Mouse (Mus musculus): ENCODE measurements around the gene Selenon.

Gene Selenon

DNA sequence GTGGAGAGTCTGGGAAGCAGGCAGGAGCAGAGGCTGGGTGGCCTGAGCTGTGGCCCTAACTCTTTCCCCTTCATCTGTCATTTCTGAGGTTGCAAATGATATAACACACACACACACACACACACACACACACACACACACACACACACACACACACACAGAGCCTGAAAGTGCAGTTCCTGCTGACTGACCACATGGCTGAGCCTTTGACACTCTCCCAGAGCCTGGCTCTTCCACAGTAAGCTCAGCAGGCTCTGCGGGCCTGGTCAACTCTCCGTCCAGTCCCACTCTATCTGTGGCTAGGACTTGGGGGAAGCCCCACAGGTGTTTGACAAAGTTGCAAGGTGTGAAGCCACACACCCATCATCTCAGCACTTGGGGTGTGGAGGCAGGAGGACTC lies 25.3 kb upstream of the Selenon start:
- no peak for DNase-seq

DNA sequence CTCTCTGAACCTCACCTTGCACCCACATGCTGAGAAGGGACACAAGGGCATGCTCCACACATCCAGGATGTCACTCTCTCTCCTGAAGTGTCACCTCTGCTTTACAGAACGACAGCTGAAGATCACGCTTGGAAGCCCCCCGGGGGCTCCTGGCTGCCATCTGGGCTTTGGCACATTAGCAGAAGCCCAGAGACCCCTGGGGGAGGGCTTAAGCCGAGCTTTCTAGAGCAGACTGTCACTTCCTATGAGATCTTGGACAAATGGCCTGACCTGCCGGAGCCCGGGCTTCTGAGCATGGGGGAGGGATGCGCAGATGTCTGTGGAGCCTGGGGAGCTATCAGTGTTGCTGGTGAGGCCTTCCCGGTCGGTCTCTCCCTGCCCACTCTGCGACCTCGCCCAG lies 23.5 kb upstream of the Selenon start:
- no peak for DNase-seq

GRCm38 (mm10) chr4:134572449-134573300 lies 20.7 kb upstream of the Selenon start:
- DNase-seq = no peak

GRCm38 (mm10) chr4:134570704-134571451 lies 18.9 kb upstream of the Selenon start:
- DNase-seq = no peak

DNA sequence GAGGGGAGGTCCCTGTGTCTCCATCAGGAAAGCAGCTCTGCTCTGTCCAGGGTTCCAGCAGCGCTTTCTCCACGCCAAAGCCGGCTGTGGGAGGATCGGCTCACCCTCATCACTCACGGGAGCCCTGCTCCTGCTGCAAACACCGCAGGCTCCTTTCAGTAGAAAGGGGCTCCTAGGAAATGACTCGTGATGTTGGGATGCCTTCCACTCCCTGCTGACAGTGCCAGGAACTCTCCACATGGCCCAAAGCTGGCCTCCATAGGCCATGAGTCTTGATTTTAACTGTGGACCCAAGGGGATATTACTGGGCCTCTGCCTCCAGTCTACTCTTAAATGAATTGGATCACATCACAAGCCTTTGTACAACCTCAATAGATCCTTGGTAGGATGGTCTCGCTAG lies 17.9 kb upstream of the Selenon start:
- no peak for DNase-seq

GRCm38 (mm10) chr4:134569205-134569604 lies 17.2 kb upstream of the Selenon start:
- no peak for DNase-seq

- DNase-seq = no peak
Observed at GRCm38 (mm10) chr4:134567377-134568226, 15.6 kb upstream of the Selenon start.

DNA sequence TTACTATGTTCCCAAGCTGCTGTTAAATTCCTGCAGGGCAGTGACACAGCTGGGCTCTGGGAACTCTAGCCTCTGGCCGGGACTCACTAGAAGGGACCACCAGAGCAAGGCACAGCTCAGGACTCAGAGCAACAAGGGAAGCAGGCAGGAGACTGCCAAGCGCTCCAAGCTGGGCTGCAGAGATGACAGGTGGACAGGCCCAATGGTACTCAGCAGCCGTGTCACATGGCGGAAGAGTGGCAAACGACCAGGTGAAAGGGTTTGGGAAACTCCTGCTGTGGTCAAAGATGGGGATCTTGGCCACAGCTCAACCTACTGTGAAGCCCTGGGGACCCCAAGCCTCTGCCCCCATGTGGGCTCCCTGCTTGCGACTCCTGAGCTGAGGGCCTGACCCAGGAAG lies 12.1 kb upstream of the Selenon start:
- DNase-seq = no peak

DNA sequence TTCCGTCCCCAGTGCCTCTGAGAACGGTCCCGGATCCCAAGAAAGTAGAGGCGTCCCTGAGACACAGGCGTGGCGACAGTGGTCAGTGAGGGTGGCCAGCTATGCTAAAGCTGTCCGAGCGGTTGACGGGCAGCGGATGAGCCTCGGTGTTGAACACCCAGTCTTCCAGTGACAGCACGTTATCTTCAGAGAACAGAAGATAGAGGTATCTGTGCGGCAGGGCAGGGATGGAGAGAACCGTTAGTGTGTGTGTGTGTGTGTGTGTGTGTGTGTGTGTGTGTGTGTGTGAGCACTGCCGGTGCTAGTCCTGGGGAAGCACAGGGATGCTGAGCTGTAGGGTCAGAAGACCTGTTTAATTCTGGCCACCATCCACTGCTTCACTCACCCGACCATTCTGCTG lies 11.7 kb upstream of the Selenon start:
- no peak for DNase-seq

DNA sequence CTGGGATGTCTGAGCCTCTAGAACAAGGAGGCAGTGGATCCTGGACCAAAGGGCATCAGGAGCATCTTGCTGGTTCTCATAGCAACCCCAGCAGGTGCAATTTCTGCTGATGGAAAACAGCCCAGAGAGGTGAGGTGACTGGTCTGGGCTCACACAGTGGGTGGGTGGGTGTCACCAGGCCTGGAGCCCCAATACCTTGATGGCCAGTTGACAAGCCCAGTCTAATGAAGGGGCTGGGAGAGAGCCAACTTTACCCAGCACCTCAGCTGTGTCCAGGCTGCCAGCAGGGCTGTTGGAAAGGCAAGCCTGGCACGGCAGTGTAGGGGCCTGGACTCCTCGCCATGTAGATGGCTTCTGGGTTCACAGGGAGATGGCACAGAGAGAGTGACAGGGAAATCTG lies 10.0 kb upstream of the Selenon start:
- no peak for DNase-seq

GRCm38 (mm10) chr4:134560699-134561098 lies 8.7 kb upstream of the Selenon start:
- no peak for DNase-seq

GRCm38 (mm10) chr4:134559154-134559553 lies 7.2 kb upstream of the Selenon start:
- DNase-seq = no peak

DNA sequence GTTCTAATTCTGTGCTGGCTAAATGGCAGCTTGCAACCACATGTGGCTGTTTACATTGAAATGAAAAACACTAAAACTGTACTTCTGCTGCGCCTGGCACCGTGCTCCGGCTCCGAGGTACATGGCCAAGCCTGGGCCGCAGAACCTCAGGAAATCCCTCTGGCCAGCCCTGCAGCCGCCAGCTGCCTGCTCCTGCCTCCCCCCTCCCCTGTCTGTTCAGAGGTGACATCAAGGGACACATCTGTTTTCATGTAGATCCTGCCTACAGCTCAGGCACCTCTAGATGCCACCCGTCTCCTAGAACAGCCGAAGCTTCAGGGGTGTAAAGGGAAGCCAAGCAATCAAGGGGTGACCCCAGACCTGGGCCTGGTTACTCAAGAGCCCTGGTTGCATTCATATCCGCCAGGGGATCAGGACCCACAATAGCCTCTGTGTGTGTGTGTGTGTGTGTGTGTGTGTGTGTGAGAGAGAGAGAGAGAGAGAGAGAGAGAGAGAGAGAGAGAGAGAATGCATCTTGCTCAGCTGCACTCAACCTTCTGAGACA lies 6.7 kb upstream of the Selenon start:
- no peak for DNase-seq

- no peak for DNase-seq
Observed at GRCm38 (mm10) chr4:134557626-134558249, 5.8 kb upstream of the Selenon start.

- peak; percentile 73 for DNase-seq
Observed at GRCm38 (mm10) chr4:134555956-134556580, 4.1 kb upstream of the Selenon start.

- DNase-seq = no peak
Observed at GRCm38 (mm10) chr4:134553631-134554030, 1.7 kb upstream of the Selenon start.

GRCm38 (mm10) chr4:134549899-134550298 lies 2.1 kb downstream of the Selenon start:
- no peak for DNase-seq

DNA sequence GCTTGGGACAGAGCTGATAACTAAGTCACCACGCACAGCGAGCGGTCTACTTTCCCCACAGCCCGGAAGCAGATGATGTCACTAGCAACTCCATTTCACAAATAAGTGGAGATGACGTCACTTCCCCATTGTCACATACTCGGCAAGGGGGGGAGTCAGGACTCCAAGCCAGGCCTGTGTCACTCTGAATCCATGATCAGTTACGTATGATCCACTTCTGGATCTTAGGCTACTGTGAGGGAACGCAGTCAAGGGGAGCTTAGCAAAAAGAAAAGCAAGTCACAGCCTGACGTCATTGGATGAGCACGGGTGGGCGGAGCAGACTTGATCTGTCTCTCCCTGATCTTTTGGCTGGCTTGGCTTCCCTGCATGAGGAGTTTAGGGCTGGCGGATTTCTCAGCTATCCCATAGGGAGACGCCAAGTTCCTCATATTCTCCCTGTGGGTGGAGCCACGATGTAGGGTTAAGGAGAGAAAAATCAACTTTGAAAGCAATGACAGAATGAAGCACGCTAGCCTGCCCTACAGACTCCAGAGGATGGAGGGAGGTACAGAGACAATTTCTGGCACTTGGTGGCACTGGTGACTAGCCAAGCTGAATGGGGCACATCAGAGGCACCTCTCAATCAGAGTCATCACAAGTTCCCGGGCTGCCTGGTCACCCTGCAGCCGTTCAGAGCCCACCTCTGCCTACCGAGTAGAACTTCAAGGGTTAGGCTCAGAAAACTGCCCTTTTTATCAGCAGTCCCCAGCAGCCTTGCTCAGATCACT lies 3.6 kb downstream of the Selenon start:
- DNase-seq = no peak

GRCm38 (mm10) chr4:134546814-134547705 lies 4.9 kb downstream of the Selenon start:
- DNase-seq = peak; percentile 48

DNA sequence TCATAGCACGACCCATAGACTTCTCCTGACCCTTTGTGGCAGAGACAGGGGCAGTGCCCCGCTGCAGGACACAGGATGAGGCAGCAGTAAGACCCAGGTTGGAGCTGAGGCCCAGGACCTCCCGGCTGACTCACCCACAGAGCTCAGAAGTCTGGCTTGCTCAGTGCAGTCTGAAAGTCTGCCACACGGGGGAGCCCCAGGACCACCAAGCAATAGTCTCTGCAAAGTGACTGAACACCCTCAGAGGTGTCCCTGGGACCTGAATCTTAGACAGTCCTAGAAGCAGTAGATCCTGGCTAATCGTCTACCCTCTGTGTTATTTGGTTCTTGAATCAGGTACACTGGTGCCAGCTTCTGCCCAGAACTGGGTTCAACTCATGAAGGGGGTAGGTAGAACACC lies 8.7 kb downstream of the Selenon start:
- DNase-seq = peak; percentile 93

All from right cerebral cortex, postnatal 14 days (tissue).